Mouse (Mus musculus) cerebellum, adult 2 months (tissue): ENCODE results near the gene Slu7.

ENCODE experiments used
- CTCF ChIP-seq: fragments of 200-500 bp; IDR thresholded peaks from 2 replicates; pipeline ENCODE4 v1.5.1; 2011; ENCODE audit warnings: low read depth, mild to moderate bottlenecking, control low read depth, low read length, moderate library complexity, borderline replicate concordance; ENCODE audit not compliant: insufficient read depth
- POLR2A ChIP-seq: fragments of 200-500 bp; IDR thresholded peaks from 2 replicates; pipeline ENCODE4 v1.6.1; 2011; ENCODE audit warnings: low read length, control low read depth, borderline replicate concordance; ENCODE audit not compliant: insufficient read depth

DNA sequence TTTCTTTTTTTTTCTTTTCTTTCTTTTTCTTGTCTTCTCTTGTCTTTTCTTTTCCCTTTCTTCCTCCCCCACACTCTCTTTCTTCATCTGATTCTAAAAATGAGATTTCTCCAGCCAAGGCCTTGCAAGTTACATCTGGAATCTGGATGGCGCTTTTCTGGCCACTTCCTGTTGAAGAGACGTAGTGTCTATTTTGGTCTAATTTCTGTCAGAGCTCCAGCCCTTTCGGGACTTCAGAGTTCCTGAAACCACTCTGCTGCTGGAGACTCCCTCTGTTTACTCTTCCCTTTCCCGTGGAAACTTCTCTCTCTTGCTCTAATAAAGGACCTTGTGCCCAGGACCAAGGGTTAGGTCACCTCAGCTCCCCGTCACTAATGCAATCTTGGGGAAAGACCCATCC, 36.6 kb downstream of the Slu7 start:
- TF ChIP-seq CTCF (no peak), POLR2A (no peak)
